Mouse (Mus musculus) liver, embryonic 11.5 days (tissue): Measurements from ENCODE around the gene Ropn1l. TPM values are rescaled to one million over a fixed set of nuclear protein-coding genes. Genes with fewer than 3 reads are reported as not detected.
A peak's percentile ranks its signal among the peaks of the same experiment; 100 is the strongest.

Source experiments
- ATAC-seq: fragments of 200-750 bp; cut with Nextera tagmentation; replicated peaks from 2 replicates; pipeline ENCODE4 v1.8.0; 2017; ENCODE audit warnings: moderate number of reproducible peaks, mild to moderate bottlenecking, moderate TSS enrichment, moderate library complexity; ENCODE audit not compliant: low FRiP score
- DNase-seq: peaks from one replicate; pipeline ENCODE4 v3.0.0-alpha.2; 2017; ENCODE audit warnings: low spot score
- H3K27ac ChIP-seq: fragments of 300-500 bp; sonication (generic); 2 replicates; pipeline ENCODE4 v1.5.1; 2014; ENCODE audit warnings: mild to moderate bottlenecking, low read depth, low read length, control low read depth
- H3K27me3 ChIP-seq: fragments of 300-500 bp; sonication (generic); replicated peaks from 2 replicates; pipeline ENCODE4 v1.6.1; 2014; ENCODE audit warnings: low read length, mixed read lengths; ENCODE audit not compliant: control insufficient read depth, insufficient read depth
- H3K36me3 ChIP-seq: fragments of 300-500 bp; sonication (generic); 2 replicates; pipeline ENCODE4 v1.6.1; 2014; ENCODE audit warnings: mild to moderate bottlenecking, low read length, moderate library complexity, mixed read lengths; ENCODE audit not compliant: control insufficient read depth, insufficient read depth
- H3K4me1 ChIP-seq: fragments of 300-500 bp; sonication (generic); replicated peaks from 2 replicates; pipeline ENCODE4 v1.6.1; 2014; ENCODE audit warnings: low read length, mixed read lengths; ENCODE audit not compliant: control insufficient read depth, insufficient read depth
- H3K4me2 ChIP-seq: fragments of 300-500 bp; sonication (generic); 2 replicates; pipeline ENCODE4 v1.6.1; 2014; ENCODE audit warnings: mild to moderate bottlenecking, control low read depth, moderate library complexity
- H3K4me3 ChIP-seq: fragments of 300-500 bp; sonication (generic); 2 replicates; pipeline ENCODE4 v1.5.1; 2014; ENCODE audit warnings: low read depth, low read length, control low read depth
- H3K9ac ChIP-seq: fragments of 300-500 bp; sonication (generic); 2 replicates; pipeline ENCODE4 v1.6.1; 2014; ENCODE audit warnings: low read depth, low read length, control low read depth
- H3K9me3 ChIP-seq: fragments of 300-500 bp; sonication (generic); 2 replicates; pipeline ENCODE4 v1.6.1; 2016; ENCODE audit warnings: low read length, inconsistent platforms, mixed read lengths; ENCODE audit not compliant: control insufficient read depth
- WGBS: fragments of 180-500 bp; shearing (Covaris S2); extraction: QIAGEN DNeasy Blood & Tissue Kit; methylation state at CpG from one replicate; pipeline ENCODE4 v1.1.7; 2014; 5-methylcytosine and 5-hydroxymethylcytosine counted together
- polyA plus RNA-seq: library from polyadenylated mRNA; unstranded; fragments of >200 nt; fragmentation: Nextera tagmentation; extraction: Ambion mirVana; gene quantifications from 2 replicates; pipeline ENCODE4 v1.2.1, GENCODE M21; 2014

The Ropn1l gene
- polyA plus RNA-seq, 1 experiment from 2014 or later, result 3.0 TPM

DNA sequence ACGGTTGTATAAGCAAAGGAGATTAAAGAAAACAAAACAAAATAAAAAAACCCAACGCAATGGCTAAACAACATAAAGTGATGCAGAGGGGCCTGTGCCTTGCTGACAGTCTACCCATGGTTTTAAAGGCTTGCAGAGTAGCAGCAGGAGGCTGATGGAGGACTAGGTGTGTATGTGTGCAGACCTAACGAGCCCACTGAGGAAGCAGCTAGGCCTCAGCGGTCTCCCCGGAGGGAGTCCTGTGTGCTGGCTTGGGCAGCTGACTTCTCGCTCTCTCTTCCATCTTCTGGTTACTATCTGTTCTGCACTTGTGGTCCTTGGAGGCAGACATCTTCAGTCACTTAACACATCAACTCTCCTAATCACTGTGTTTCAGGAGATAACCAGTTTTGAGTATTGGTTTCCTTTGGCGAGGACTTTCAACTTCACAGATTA lies 1.3 kb upstream of the Ropn1l start:
- no peaks in the 10 kb centered on the region for H3K27me3 ChIP-seq
- WGBS, result 64% methylated on average over 7 of the region's 7 CpGs

DNA sequence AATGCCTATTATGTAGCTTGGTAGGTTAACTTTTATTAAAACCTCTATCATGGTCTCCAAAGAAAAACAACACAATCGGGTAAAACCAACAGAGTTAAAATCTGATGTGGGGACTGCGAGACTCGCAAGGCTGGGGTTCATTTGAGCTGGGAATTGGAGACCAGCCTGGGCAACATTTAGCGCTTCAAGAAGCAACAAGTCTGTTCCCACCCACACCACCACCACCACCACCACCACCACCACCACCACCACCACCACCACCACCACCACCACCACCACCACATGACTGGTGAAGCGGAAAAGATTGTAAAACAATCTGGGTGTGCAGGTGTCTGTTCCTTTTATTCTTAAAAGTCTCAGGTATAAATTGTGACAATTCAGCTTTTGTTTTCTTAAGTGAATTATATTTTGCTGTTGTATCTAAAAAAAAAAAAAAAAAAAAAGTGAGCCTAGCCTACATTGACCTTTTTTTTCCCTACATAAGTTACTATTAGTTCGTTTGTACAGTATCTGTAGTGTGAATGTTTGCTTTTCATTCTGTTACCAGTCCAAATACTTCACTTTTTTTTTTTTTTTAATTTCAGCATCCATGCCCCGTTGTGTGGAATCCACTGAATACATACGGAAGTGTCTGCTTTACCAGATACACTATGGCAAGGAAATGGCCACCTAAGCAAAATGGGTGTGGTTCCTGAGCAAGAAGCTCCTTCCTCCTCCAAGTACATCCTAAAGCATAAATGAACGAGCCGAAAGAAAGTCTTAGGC lies 741 bp upstream of the Ropn1l start:
- Histone ChIP-seq H3K4me3 (peak overlapping the region; percentile 62), H3K27ac (0 out of 2 replicates have a peak overlapping the region, but pooled peaks have one; percentile 0), H3K36me3 (no peaks in the 10 kb centered on the region; the same call in 1 of the 2 replicates), H3K9ac (no peak overlapping the region), H3K4me2 (peak overlapping the region; percentile 81), H3K27me3 (no peaks in the 10 kb centered on the region), H3K4me1 (peaks cover 21% of the 10 kb centered on the region), H3K9me3 (no peaks in the 10 kb centered on the region)
- WGBS, result 47% methylated on average over 10 of the region's 10 CpGs
- ATAC-seq (no peak), DNase-seq (no peak)

More for the DNA sequence above, 1.3 kb upstream of the Ropn1l start:
- Histone ChIP-seq H3K9me3 (no peaks in the 10 kb centered on the region), H3K4me3 (no peak overlapping the region), H3K36me3 (no peaks in the 10 kb centered on the region; the same call in 1 of the 2 replicates), H3K9ac (no peak overlapping the region), H3K4me2 (no peak overlapping the region), H3K27ac (no peak overlapping the region), H3K4me1 (peaks cover 21% of the 10 kb centered on the region)
- no peak for ATAC-seq
- no peak for DNase-seq

GRCm38 (mm10) chr15:31452336-31453097 lies 1.0 kb downstream of the Ropn1l start:
- Histone ChIP-seq H3K9me3 (no peaks in the 10 kb centered on the region), H3K9ac (0 out of 2 replicates have a peak overlapping the region, but pooled peaks have one; percentile 58), H3K4me3 (peak overlapping the region; percentile 62), H3K4me1 (peaks cover 21% of the 10 kb centered on the region), H3K27ac (peak overlapping the region; percentile 65), H3K36me3 (no peaks in the 10 kb centered on the region), H3K4me2 (peak overlapping the region; percentile 81), H3K27me3 (no peaks in the 10 kb centered on the region)
- ATAC-seq, result no peak
- 44% methylated on average over 18 of the region's 18 CpGs for WGBS
- no peak for DNase-seq

DNA sequence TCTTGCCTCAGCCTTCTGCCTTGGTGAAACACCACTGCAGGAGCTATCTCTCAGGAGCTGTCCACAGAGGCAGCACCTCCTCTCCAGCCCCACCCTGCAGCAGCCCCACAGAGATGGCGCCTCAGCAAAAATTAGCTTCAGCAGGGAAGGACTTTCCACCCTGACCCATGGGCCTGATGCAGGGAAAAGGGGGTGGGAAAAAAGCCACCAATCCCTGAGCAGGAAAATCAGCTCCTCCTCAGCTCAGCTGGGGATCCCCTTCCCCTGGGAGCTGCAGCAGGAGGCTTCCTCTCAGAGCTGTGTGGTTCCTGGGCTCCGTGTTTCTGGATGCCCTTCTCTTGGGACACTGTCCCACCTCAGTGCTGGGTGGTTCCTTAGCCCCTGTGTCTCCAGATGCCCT lies 3.8 kb downstream of the Ropn1l start:
- Histone ChIP-seq H3K9ac (no peak overlapping the region), H3K36me3 (no peaks in the 10 kb centered on the region), H3K27me3 (no peaks in the 10 kb centered on the region), H3K4me3 (no peak overlapping the region), H3K9me3 (no peaks in the 10 kb centered on the region), H3K27ac (no peak overlapping the region), H3K4me1 (peaks cover 14% of the 10 kb centered on the region), H3K4me2 (no peak overlapping the region)
- WGBS, result 8% methylated on average over 2 of the region's 2 CpGs
- ATAC-seq (no peak; the same call in 1 of the 2 replicates), DNase-seq (no peak)

GRCm38 (mm10) chr15:31447121-31447520 lies 6.4 kb downstream of the Ropn1l start:
- DNase-seq (no peak), ATAC-seq (no peak)
- no peak overlapping the region for H3K4me3 ChIP-seq
- peaks cover 6% of the 10 kb centered on the region for H3K4me1 ChIP-seq
- H3K9ac ChIP-seq, result no peak overlapping the region
- no peaks in the 10 kb centered on the region for H3K9me3 ChIP-seq
- 50% methylated on average over 7 of the region's 7 CpGs for WGBS
- H3K4me2 ChIP-seq, result no peak overlapping the region
- no peak overlapping the region for H3K27ac ChIP-seq
- H3K27me3 ChIP-seq, result no peaks in the 10 kb centered on the region
- no peaks in the 10 kb centered on the region for H3K36me3 ChIP-seq

DNA sequence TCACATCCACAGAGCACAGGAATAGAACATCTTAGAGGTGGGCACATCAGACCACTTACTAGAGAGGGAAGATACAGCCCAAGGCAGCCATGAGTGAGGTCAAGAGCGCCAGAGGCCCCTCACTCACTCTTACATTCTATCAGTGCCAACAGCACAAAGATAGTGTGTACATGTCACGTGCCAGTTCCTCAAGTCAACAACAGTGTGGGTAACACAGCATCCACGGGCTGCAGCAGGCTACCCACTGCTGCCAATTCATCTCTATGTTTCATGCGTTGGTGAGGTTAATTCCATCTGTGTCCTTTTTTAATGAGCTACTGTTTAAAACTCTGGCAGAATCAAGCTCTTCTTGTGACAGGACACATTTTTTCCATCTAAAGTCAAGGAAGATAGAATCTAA lies 10.8 kb downstream of the Ropn1l start:
- Histone ChIP-seq H3K4me3 (no peak overlapping the region), H3K9ac (no peak overlapping the region), H3K36me3 (no peaks in the 10 kb centered on the region), H3K27ac (no peak overlapping the region), H3K4me2 (no peak overlapping the region), H3K9me3 (no peaks in the 10 kb centered on the region), H3K4me1 (no peaks in the 10 kb centered on the region), H3K27me3 (no peaks in the 10 kb centered on the region)
- 83% methylated on average over 4 of the region's 4 CpGs for WGBS
- DNase-seq, result no peak
- no peak for ATAC-seq

- Histone ChIP-seq H3K36me3 (no peaks in the 10 kb centered on the region), H3K4me3 (no peak overlapping the region), H3K27ac (no peak overlapping the region), H3K4me1 (no peaks in the 10 kb centered on the region), H3K9ac (no peak overlapping the region), H3K9me3 (no peaks in the 10 kb centered on the region), H3K4me2 (no peak overlapping the region), H3K27me3 (no peaks in the 10 kb centered on the region)
- WGBS, result 76% methylated on average over 6 of the region's 6 CpGs
- ATAC-seq (no peak), DNase-seq (no peak)
Observed at GRCm38 (mm10) chr15:31441996-31442395, 11.5 kb downstream of the Ropn1l start.

GRCm38 (mm10) chr15:31436811-31437210 lies 16.7 kb downstream of the Ropn1l start:
- Histone ChIP-seq H3K4me3 (no peak overlapping the region), H3K36me3 (no peaks in the 10 kb centered on the region), H3K4me1 (no peaks in the 10 kb centered on the region), H3K27ac (no peak overlapping the region), H3K27me3 (no peaks in the 10 kb centered on the region), H3K9ac (no peak overlapping the region), H3K9me3 (no peaks in the 10 kb centered on the region), H3K4me2 (no peak overlapping the region)
- 75% methylated on average over 2 of the region's 2 CpGs for WGBS
- no peak for ATAC-seq
- DNase-seq, result no peak
